Mouse (Mus musculus): ENCODE measurements at regions not wholly inside any gene's neighbourhood (a gene's known extent, or its start where the extent isn't known, plus 50 kb on each side); places are given as distances from the start of the nearest gene placed in this dataset.

DNA sequence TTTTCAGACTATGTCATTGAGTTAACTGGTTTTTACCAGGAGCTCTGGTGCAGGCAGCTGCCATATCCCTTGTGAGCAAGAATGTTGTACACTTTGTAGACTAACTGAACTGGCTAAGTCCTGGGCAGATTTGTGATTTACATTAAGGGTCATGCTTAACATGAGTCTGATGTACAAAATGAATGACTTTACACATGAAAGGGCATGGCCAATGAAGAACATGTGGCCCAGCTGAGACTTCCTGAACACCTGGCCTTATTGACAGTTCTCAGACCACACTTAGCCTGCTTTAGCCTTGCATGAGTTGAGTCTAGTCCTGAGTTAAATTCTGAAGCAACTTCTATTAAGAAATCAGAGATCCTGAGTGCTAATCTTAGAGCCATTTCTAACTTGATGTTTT is 176.0 kb downstream of the Hira start:
- H3K9ac ChIP-seq (ENCODE audit: low read depth, low read length) = no peak overlapping the region
- intact Hi-C loops (cut with DNase I) = no loop called here
- TF ChIP-seq CTCF (IDR thresholded peaks at IDR 0.05) (no peak), EP300 (IDR thresholded peaks at IDR 0.05; ENCODE audit: insufficient read depth, low read depth, low read length) (no peak), POLR2A (IDR thresholded peaks at IDR 0.05; ENCODE audit: insufficient read depth, low read depth, low read length) (no peak)

DNA sequence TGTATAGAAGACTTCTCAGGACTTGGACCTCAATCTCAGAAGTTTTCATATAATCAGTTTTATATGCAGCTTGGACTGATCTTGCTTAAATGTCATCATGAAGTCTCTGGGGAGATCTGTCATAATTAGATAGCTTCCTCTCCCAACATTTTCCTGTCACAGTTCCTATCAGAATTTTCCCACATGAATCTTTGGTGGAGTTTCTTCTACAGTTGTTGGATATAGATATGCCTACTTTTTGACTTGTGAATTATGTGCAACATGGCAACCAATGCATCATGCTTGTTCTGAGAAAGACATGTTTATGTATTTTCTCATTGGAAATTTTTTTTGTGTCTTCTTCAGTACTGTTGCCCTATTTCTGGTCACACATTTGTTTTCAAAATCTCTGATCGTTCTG is 183.5 kb downstream of the Hira start:
- H3K27me3 ChIP-seq (ENCODE audit: control insufficient read depth, insufficient read depth, low read length) = no peaks in the 10 kb centered on the region
- no peak for DNase-seq
- H3K36me3 ChIP-seq (ENCODE audit: control insufficient read depth, insufficient read depth, low read length) = no peaks in the 10 kb centered on the region
- no peaks in the 10 kb centered on the region for H3K79me2 ChIP-seq (replicated peaks; ENCODE audit: control insufficient read depth, insufficient read depth, low read length)
- 60% methylated on average over 1 of the region's 1 CpGs for WGBS
- H3K27ac ChIP-seq = no peak overlapping the region
- no peak overlapping the region for H3K4me3 ChIP-seq
- intact Hi-C loops (cut with DNase I) = no loop called here
- H3K9ac ChIP-seq (ENCODE audit: low read depth, low read length) = no peak overlapping the region
- no peaks in the 10 kb centered on the region for H3K4me1 ChIP-seq (ENCODE audit: control insufficient read depth, insufficient read depth, low read length)
- TF ChIP-seq EP300 (IDR thresholded peaks at IDR 0.05; ENCODE audit: insufficient read depth, low read depth, low read length) (no peak), POLR2A (IDR thresholded peaks at IDR 0.05; ENCODE audit: insufficient read depth, low read depth, low read length) (no peak), CTCF (IDR thresholded peaks at IDR 0.05) (no peak)

More for the DNA sequence above, 176.0 kb downstream of the Hira start:
- no peak overlapping the region for H3K4me3 ChIP-seq
- H3K27ac ChIP-seq = no peak overlapping the region
- DNase-seq = peak in 1 of 2 experiments; percentile 15
- no peaks in the 10 kb centered on the region for H3K79me2 ChIP-seq (replicated peaks; ENCODE audit: control insufficient read depth, insufficient read depth, low read length)
- H3K4me1 ChIP-seq (ENCODE audit: control insufficient read depth, insufficient read depth, low read length) = no peaks in the 10 kb centered on the region
- H3K27me3 ChIP-seq (ENCODE audit: control insufficient read depth, insufficient read depth, low read length) = no peaks in the 10 kb centered on the region
- H3K36me3 ChIP-seq (ENCODE audit: control insufficient read depth, insufficient read depth, low read length) = no peaks in the 10 kb centered on the region

DNA sequence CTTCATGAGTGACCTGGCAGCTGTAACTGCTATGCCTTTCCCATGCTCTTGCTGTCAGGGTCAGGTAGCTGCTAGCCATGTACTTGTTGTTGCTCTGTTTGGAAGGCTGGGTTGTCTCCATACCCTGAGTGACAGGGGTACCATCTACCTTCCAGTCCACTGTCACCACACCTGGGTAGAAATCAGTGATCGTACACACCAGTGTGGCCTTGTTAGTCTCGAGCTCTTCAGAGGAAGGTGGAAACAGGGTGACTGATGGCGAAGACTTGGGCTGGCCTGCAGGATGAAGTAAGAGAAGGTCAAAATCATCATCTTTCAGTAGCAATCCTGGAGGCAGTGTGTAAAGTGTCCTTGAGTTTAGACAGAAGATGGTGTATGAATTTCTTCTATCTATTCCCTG is 185.0 kb downstream of the Hira start:
- intact Hi-C loops (cut with DNase I) = no loop called here

DNA sequence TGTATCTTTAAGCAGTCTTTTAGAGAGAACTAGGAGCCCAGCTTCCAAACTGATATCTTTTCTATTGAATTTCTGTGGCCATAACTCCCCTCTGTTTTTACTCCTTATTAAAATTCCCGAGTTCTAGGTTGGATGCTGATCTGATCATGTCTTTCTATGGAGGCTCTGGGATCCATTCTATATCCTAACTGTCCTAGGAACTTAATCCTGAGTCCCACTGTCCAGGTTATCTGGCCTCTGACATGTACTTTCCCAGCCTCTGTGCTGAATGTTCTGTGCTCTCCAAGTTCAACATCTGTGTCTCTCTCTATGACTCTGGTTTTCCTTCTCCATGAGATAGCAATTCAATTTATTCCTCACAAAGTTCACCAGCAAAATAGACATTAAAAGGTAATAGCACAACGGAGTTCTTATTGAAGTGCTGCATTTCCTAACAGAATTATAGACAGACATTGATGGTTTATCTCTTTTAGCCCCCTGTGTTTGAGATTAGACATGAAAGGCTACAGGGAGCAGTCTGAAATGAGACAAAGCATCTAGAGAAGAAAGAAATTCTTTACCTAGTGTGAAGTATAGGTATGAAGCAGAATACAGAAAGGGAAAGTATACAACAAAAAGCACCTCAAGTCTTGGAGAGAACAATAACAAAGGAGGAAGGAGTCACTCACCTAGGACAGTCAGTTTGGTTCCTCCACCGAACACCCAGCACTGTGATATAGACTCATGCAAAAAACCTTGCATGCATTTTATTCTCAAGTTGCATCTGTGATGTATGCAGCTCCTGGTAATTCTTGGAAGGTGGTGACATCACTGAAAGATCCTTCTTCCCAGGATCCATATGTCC is 185.9 kb downstream of the Hira start:
- Histone ChIP-seq H3K36me3 (ENCODE audit: control insufficient read depth, insufficient read depth, low read length) (no peaks in the 10 kb centered on the region), H3K79me2 (replicated peaks; ENCODE audit: control insufficient read depth, insufficient read depth, low read length) (no peaks in the 10 kb centered on the region), H3K4me3 (no peak overlapping the region), H3K9ac (ENCODE audit: low read depth, low read length) (no peak overlapping the region), H3K27ac (no peak overlapping the region), H3K4me1 (ENCODE audit: control insufficient read depth, insufficient read depth, low read length) (no peaks in the 10 kb centered on the region), H3K27me3 (ENCODE audit: control insufficient read depth, insufficient read depth, low read length) (no peaks in the 10 kb centered on the region)
- intact Hi-C loops (cut with DNase I) = no loop called here
- DNase-seq = no peak
- TF ChIP-seq CTCF (IDR thresholded peaks at IDR 0.05) (no peak), EP300 (IDR thresholded peaks at IDR 0.05; ENCODE audit: insufficient read depth, low read depth, low read length) (no peak), POLR2A (IDR thresholded peaks at IDR 0.05; ENCODE audit: insufficient read depth, low read depth, low read length) (no peak)
- 50% methylated on average over 3 of the region's 3 CpGs for WGBS

More for the DNA sequence above, 185.0 kb downstream of the Hira start:
- Histone ChIP-seq H3K4me1 (ENCODE audit: control insufficient read depth, insufficient read depth, low read length) (no peaks in the 10 kb centered on the region), H3K79me2 (replicated peaks; ENCODE audit: control insufficient read depth, insufficient read depth, low read length) (no peaks in the 10 kb centered on the region), H3K27me3 (ENCODE audit: control insufficient read depth, insufficient read depth, low read length) (no peaks in the 10 kb centered on the region), H3K27ac (no peak overlapping the region), H3K4me3 (no peak overlapping the region), H3K9ac (ENCODE audit: low read depth, low read length) (no peak overlapping the region), H3K36me3 (ENCODE audit: control insufficient read depth, insufficient read depth, low read length) (no peaks in the 10 kb centered on the region)
- no peak for DNase-seq
- no peak for TF ChIP-seq EP300 (IDR thresholded peaks at IDR 0.05; ENCODE audit: insufficient read depth, low read depth, low read length)
- no peak for TF ChIP-seq POLR2A (IDR thresholded peaks at IDR 0.05; ENCODE audit: insufficient read depth, low read depth, low read length)
- TF ChIP-seq CTCF (IDR thresholded peaks at IDR 0.05) = no peak
- WGBS = 67% methylated on average over 3 of the region's 3 CpGs

DNA sequence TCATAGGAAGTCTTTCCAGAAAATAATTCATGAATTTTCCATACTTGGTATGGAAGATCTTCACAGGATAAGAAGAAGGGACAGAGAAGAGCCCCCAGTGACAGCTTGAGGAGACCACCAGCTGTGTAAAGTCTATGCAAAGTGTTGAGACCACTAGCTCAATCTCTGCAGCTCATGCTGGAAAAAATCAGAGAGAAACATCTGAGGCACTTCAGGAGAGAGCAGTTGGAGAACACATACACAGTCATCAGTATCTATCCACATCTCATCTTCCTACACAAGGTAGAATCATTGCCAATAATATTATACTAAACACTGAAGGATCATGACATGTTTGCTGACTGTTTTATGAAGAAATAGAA is 186.5 kb downstream of the Hira start:
- H3K9ac ChIP-seq (ENCODE audit: low read depth, low read length) = no peak overlapping the region
- no peaks in the 10 kb centered on the region for H3K27me3 ChIP-seq (ENCODE audit: control insufficient read depth, insufficient read depth, low read length)
- intact Hi-C loops (cut with DNase I) = no loop called here
- TF ChIP-seq CTCF (IDR thresholded peaks at IDR 0.05) = no peak
- TF ChIP-seq POLR2A (IDR thresholded peaks at IDR 0.05; ENCODE audit: insufficient read depth, low read depth, low read length) = no peak
- DNase-seq = no peak
- H3K4me3 ChIP-seq = no peak overlapping the region
- no peak overlapping the region for H3K27ac ChIP-seq
- no peaks in the 10 kb centered on the region for H3K36me3 ChIP-seq (ENCODE audit: control insufficient read depth, insufficient read depth, low read length)
- no peaks in the 10 kb centered on the region for H3K79me2 ChIP-seq (replicated peaks; ENCODE audit: control insufficient read depth, insufficient read depth, low read length)
- H3K4me1 ChIP-seq (ENCODE audit: control insufficient read depth, insufficient read depth, low read length) = no peaks in the 10 kb centered on the region

DNA sequence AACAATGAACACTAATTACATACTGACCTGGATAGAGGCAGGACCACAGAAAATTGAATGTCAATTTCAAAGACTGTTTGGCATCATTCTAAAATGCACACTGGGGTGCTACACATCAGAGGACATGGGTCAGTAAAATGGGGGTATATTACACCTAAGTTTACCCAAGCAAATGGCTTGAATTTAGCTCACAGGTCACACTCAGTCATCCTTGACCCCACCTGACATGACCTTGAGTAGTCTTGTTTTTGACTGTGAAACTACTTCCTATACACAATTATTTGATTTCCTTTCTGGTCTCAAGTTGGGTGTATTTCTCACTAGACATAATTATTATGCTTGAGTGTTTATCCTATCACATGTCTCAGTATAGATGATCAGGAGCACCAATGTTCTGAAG is 187.6 kb downstream of the Hira start:
- intact Hi-C loops (cut with DNase I) = no loop called here
- TF ChIP-seq POLR2A (IDR thresholded peaks at IDR 0.05; ENCODE audit: insufficient read depth, low read depth, low read length) (no peak), CTCF (IDR thresholded peaks at IDR 0.05) (no peak), EP300 (IDR thresholded peaks at IDR 0.05; ENCODE audit: insufficient read depth, low read depth, low read length) (no peak)
- no peaks in the 10 kb centered on the region for H3K79me2 ChIP-seq (replicated peaks; ENCODE audit: control insufficient read depth, insufficient read depth, low read length)
- no peaks in the 10 kb centered on the region for H3K27me3 ChIP-seq (ENCODE audit: control insufficient read depth, insufficient read depth, low read length)
- no peak overlapping the region for H3K27ac ChIP-seq
- no peaks in the 10 kb centered on the region for H3K4me1 ChIP-seq (ENCODE audit: control insufficient read depth, insufficient read depth, low read length)
- DNase-seq = no peak
- no peak overlapping the region for H3K4me3 ChIP-seq
- H3K9ac ChIP-seq (ENCODE audit: low read depth, low read length) = no peak overlapping the region
- H3K36me3 ChIP-seq (ENCODE audit: control insufficient read depth, insufficient read depth, low read length) = no peaks in the 10 kb centered on the region
